Mouse (Mus musculus) layer of hippocampus, adult 2 months (tissue): ENCODE measurements at regions not wholly inside any gene's neighbourhood (a gene's known extent, or its start where the extent isn't known, plus 50 kb on each side); places are given as distances from the start of the nearest gene placed in this dataset.

Experiments
- DNase-seq, 2 experiments: peaks; one replicate each; pipeline ENCODE4 v3.0.0; 2022; ENCODE audit warnings: low spot score in 2 of 2
- H3K27ac ChIP-seq: fragments of 200-600 bp; 2 replicates; pipeline ENCODE4 v1.8.1; 2022
- H3K4me3 ChIP-seq: fragments of 200-600 bp; 2 replicates; pipeline ENCODE4 v1.8.1; 2022; ENCODE audit warnings: mild to moderate bottlenecking
- CTCF ChIP-seq: fragments of 200-600 bp; conservative IDR thresholded peaks from 2 replicates; pipeline ENCODE4 v1.8.1; 2022; ENCODE audit warnings: antibody characterized with exemption, mild to moderate bottlenecking, moderate library complexity
- microRNA-seq, 2 experiments: library from miRNA; unstranded; fragments of <30 nt; microRNA quantifications; one replicate each; pipeline ENCODE4 v1.2.0; 2021

GRCm38 (mm10) chr5:120373426-120373825 is 58.1 kb upstream of the Lhx5 start:
- no peak for DNase-seq
- Histone ChIP-seq H3K27ac (no peak overlapping the region), H3K4me3 (no peak overlapping the region)
- no peak for TF ChIP-seq CTCF

Small RNA genes lying in the stretch of these regions (microRNA-seq; reads per million reads assigned to microRNA genes)
- 0 reads per million in 2 experiments for gene Gm26474
